Mouse (Mus musculus) CH12F3 (cell line): ENCODE measurements around the gene Islr.
"Not testable (repeated sequence)": the region's sequence is repeated elsewhere in the genome, so short reads cannot be mapped to it uniquely, and the experiment has no call there.

Experiments
- in situ Hi-C: fragments of 300-500 bp; cut with MboI; formaldehyde crosslinking; loops from 2 replicates; pipeline ENCODE4 v1.14.3; 2020; ENCODE audit warnings: low sequenced_read_pairs

The Islr gene

GRCm38 (mm10) chr9:58203516-58204447, at the start of gene Islr, which contains the start of gene Islr2:
Islr (minus strand) TSS chr9:58204306.
Islr2 (minus strand) TSS chr9:58204319.
- in situ Hi-C loops: loop anchor here (5.0 kb wide), 1 partner anchor 151 kb away; no protein-coding TSS in a partner anchor

DNA sequence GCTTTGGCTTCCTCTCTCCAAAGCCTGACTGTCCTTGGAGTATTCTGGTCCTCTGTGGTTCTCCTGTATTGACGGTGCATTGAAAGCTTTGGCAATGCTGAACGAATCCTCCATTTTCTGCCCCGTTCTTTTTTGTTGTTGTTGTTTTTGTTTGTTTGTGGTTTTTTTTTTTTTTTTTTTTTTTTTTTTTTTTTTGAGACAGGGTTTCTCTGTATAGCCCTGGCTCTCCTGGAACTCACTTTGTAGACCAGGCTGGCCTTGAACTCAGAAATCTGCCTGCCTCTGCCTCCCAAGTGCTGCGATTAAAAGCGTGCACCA, 49.7 kb upstream of the Islr start:
- in situ Hi-C loops: not testable (repeated sequence)

GRCm38 (mm10) chr9:58253033-58253804, 49.1 kb upstream of the Islr start, which contains the start of gene Stoml1:
Stoml1 (plus strand) TSS chr9:58253164.
- in situ Hi-C loops: no loop called here

- in situ Hi-C loops: not testable (repeated sequence)
Observed at GRCm38 (mm10) chr9:58250730-58251129, 46.6 kb upstream of the Islr start.

DNA sequence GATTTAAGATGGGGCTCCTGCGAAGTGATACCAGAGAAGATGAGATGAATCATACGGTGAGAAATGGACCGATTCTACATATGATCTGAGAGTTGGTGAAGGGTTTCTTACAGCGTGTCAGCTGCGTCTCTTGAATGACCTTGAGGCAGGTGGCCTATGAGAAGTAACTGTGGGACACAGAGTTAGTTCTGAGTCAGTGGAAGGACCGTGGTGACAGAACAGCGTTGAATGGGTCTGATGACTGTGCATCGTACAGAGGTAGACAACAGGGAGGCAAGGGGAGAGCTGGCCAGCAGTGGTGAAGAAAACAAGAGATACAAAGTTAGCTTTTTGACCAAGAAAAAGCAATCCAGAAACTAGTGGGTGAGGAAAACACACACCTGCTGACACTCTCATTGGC, 46.2 kb upstream of the Islr start:
- in situ Hi-C loops: no loop called here

GRCm38 (mm10) chr9:58249592-58250192, 45.6 kb upstream of the Islr start, which contains the start of gene Pml:
Pml (minus strand) TSS chr9:58249786.
- in situ Hi-C loops: no loop called here

DNA sequence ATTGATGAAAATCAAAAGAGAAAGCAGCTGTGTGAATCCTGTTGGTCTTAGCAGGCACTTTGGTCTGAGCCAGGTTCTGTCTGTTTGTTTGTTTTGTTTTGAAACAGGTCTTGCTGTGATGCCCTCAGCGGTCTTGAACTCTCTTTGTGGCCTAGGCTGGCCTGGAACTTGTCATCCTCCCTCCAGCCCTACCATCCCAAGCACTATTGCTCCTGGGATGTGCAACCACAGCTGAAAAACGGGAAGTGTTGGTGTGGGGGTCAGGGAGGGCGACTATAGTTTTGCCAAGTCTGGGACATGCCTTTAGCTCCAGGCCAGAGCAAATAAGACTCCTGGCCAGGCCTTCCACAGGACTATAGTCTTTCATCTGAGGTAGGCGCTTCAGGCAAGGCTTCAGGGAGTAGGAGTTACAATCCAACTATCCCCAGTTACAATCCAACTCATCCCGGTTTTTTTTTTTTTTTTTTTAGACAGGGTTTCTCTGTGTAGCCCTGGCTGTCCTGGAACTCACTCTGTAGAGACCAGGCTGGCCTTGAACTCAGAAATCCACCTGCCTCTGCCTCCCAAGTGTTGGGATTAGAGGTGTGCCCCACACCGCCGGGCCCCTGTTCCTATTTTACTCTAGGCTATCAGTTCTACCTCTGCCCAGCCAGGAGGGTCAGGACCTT, 44.8 kb upstream of the Islr start:
- in situ Hi-C loops: no loop called here

DNA sequence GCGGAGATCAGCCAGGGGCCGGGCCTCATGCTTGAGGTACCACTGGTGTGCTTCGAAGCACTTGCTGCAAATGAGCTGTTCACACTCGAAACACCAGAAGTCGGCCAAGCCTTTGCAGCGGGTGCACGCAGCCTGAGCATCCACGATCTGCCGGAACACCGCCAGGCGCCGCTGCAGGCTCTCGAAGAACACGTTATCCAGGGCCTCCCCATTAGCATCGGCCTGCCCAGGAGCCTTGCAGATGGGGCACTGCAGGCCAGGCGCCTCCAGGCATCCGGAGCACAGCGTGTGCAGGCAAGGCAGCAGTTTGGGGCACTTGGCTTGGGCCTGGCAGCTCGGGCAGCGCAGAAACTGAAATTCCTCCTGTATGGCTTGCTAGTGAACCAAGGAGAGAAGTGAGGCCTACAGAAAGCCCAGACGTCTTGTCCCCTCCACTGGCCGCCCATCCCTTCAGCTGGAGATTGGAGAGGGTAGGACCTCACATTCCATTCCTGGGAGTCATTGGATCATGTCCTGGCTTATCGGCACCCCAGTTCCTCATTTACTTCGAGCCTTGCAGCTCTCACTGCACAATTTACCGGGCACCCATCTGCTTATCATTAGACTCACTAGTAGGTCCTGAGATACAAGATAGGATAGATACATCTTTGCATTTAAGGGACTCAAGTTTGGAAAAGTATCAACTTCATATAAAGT, 43.1 kb upstream of the Islr start:
- in situ Hi-C loops: no loop called here

GRCm38 (mm10) chr9:58246083-58246591, 42.0 kb upstream of the Islr start:
- in situ Hi-C loops: no loop called here

- in situ Hi-C loops: loop anchor here (5.0 kb wide), 1 partner anchor 39 kb away; no protein-coding TSS in a partner anchor
Observed at GRCm38 (mm10) chr9:58243696-58244095, 39.6 kb upstream of the Islr start.

- in situ Hi-C loops: loop anchor here (5.0 kb wide), 1 partner anchor 40 kb away; no protein-coding TSS in a partner anchor
Observed at GRCm38 (mm10) chr9:58242696-58243095, 38.6 kb upstream of the Islr start.

GRCm38 (mm10) chr9:58241780-58242485, 37.8 kb upstream of the Islr start:
- in situ Hi-C loops: loop anchor here (5.0 kb wide), 1 partner anchor 40 kb away; no protein-coding TSS in a partner anchor

GRCm38 (mm10) chr9:58234502-58235015, 30.5 kb upstream of the Islr start:
- in situ Hi-C loops: no loop called here

DNA sequence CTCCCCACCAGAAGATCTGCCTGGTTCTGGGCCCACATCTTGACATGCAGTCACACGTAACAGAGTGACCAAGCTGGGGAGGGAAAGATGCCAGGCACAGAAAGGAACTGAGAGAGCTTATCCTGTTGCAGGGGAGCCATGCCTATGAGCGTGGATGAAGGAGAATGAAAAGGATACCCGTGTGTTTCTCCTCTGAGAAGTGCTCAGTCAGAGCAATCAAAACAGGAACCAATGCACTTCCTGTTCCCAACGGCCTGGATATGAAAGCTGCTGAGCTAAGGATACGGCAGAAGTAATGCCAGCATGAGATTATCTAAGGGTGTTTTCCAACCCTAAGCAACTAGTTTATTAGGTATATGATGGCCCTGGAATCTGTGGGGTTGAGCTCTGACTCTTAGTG, 28.3 kb upstream of the Islr start:
- in situ Hi-C loops: no loop called here

GRCm38 (mm10) chr9:58231746-58232145, 27.6 kb upstream of the Islr start:
- in situ Hi-C loops: no loop called here

DNA sequence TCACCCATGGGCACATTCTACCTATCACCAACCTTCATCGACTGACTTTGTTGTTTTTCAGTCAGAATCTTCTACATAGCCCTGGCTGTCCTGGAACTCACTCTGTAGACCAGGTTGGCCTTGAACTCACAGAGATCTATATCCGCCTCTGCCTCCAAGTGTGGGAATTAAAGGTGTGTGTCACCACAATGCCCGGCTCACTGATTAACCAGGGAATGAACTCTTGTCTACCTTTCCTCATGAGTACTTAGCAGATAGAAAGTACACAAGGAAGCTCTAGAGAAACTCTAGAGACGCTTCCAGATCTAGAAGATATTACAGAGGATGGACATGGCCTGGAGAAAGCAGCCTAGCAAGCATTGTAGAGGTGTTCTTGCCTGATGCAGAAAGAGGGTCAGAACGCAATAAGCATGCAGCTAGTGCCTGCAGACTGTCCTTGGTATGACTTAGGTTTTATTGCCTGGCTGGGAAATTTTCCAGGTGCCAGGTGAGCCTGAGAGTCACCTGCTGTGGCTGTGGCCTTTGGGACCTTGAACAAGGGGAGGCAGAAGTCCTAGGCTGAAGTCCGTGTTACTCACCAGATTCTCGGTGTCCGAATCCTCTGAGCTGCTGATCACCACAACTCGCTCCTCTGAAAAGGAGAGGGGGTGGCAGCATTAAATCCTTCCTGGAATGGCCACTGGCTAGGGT, 24.8 kb upstream of the Islr start:
- in situ Hi-C loops: no loop called here

DNA sequence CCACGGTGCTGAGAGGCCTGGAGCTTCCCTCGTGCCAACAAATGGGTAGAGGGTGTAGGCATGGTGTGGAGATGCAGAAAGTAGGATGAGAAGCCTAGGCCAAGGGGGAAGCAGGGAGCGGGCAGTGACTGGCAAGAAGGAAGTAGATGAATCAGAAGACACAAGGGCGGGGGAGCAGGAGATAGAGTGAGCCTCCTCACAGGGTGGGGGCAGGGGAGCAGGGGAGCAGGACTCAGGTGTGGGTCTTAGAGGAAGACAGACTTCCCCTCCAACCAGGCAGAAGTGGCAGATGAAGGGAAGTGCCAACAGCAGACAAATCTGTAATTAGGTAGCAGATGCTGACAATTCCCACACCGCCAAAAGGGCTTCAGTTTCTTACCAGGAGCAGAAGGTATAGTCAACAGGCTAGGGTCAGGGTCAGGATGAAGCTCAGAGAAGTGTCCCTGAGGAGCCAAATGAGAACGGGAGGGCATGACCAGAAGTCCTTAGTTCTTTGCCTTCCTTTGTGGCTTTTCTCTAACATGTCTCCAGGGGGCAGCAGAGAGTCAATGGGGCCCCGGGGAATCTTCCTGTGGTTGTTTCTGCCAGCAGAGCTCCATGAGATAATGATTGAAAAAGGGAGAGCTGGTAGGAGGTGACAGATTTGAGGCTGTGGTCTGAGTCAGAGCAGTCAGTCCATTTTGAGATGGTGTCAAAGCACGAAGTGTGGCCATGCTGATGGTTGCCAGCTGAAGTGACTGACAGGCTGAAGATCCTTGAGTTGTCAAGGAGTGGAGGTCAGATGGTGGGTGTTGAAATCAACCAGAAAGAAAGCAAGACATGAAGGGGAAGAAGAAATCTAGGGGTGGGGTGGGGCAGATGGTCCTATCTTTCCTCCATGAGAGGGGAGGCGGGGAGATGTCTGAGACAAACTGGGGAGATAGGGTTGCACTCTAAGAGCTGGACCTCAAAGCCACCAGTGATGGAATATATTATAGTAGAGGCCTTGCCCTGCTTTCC, 22.1 kb upstream of the Islr start:
- in situ Hi-C loops: no loop called here
